Mouse (Mus musculus) midbrain, postnatal 0 days (tissue): ENCODE measurements at regions not wholly inside any gene's neighbourhood (a gene's known extent, or its start where the extent isn't known, plus 50 kb on each side); places are given as distances from the start of the nearest gene placed in this dataset.

Source experiments
- ATAC-seq: fragments of 200-750 bp; cut with Nextera tagmentation; 2 replicates; pipeline ENCODE4 v1.8.0; 2017; ENCODE audit warnings: moderate number of reproducible peaks, mild to moderate bottlenecking, moderate TSS enrichment, moderate library complexity; ENCODE audit not compliant: low FRiP score
- DNase-seq: peaks from one replicate; pipeline ENCODE4 v3.0.0-alpha.2; 2015; ENCODE audit warnings: low spot score
- H3K27ac ChIP-seq: fragments of 300-500 bp; sonication (generic); 2 replicates; pipeline ENCODE4 v1.5.1; 2014; ENCODE audit warnings: low read depth, mild to moderate bottlenecking, low read length, mixed read lengths
- H3K27me3 ChIP-seq: fragments of 300-500 bp; sonication (generic); 2 replicates; pipeline ENCODE4 v1.6.1; 2014; ENCODE audit warnings: low read length, control low read depth, mixed read lengths; ENCODE audit not compliant: insufficient read depth
- H3K36me3 ChIP-seq: fragments of 300-500 bp; sonication (generic); 2 replicates; pipeline ENCODE4 v1.6.1; 2014; ENCODE audit warnings: low read length, control low read depth, mixed read lengths; ENCODE audit not compliant: insufficient read depth
- H3K4me1 ChIP-seq: fragments of 300-500 bp; sonication (generic); 2 replicates; pipeline ENCODE4 v1.6.1; 2014; ENCODE audit warnings: mild to moderate bottlenecking, control low read depth, antibody characterized with exemption, low read length, mixed read lengths; ENCODE audit not compliant: insufficient read depth
- H3K4me2 ChIP-seq: fragments of 300-500 bp; sonication (generic); 2 replicates; pipeline ENCODE4 v1.6.1; 2014; ENCODE audit warnings: low read depth, mild to moderate bottlenecking, low read length, mixed read lengths; ENCODE audit not compliant: poor library complexity, severe bottlenecking
- H3K4me3 ChIP-seq: fragments of 300-500 bp; sonication (generic); 2 replicates; pipeline ENCODE4 v1.5.1; 2014; ENCODE audit warnings: low read depth, mild to moderate bottlenecking, low read length, moderate library complexity
- H3K9ac ChIP-seq: fragments of 300-500 bp; sonication (generic); replicated peaks from 2 replicates; pipeline ENCODE4 v1.6.1; 2014; ENCODE audit warnings: mild to moderate bottlenecking, low read length, moderate library complexity, mixed read lengths; ENCODE audit not compliant: poor library complexity, severe bottlenecking
- H3K9me3 ChIP-seq: fragments of 300-500 bp; sonication (generic); 2 replicates; pipeline ENCODE4 v1.6.1; 2016; ENCODE audit warnings: low read length, control low read depth
- CTCF ChIP-seq: IDR thresholded peaks from 2 replicates; pipeline ENCODE4 v1.5.1; 2016; ENCODE audit warnings: antibody characterized with exemption, mild to moderate bottlenecking
- WGBS: fragments of 180-500 bp; shearing (Covaris S2); extraction: QIAGEN DNeasy Blood & Tissue Kit; methylation state at CpG from one replicate; pipeline ENCODE4 v1.1.7; 2014; 5-methylcytosine and 5-hydroxymethylcytosine counted together

DNA sequence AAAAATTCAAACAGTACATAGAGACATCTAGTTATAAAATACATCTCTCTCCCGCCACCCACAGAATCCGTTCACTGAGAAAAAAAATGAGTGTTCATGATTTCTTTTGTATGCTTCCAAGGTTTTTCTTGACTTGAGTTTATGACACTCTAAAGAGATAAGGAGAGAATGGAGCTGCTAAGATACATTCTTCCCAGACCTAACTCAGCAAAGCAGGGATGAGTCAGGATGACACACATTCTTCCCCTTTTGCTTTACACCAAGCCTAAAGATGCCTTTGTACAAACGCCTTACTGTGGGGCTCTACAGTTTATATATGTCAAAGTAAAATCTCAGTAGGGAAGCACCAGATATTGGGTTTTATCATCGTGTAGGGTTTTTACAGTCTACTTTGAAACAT, 133.1 kb upstream of the Slc44a1 start:
- no peak overlapping the region for H3K4me3 ChIP-seq
- H3K4me2 ChIP-seq: no peak overlapping the region
- no peaks in the 10 kb centered on the region for H3K36me3 ChIP-seq
- WGBS: 71% methylated on average over 4 of the region's 4 CpGs
- no peak for TF ChIP-seq CTCF
- no peaks in the 10 kb centered on the region for H3K4me1 ChIP-seq
- no peak for ATAC-seq
- no peaks in the 10 kb centered on the region for H3K27me3 ChIP-seq
- DNase-seq: no peak
- H3K9ac ChIP-seq: no peak overlapping the region
- H3K9me3 ChIP-seq: no peaks in the 10 kb centered on the region
- no peak overlapping the region for H3K27ac ChIP-seq

DNA sequence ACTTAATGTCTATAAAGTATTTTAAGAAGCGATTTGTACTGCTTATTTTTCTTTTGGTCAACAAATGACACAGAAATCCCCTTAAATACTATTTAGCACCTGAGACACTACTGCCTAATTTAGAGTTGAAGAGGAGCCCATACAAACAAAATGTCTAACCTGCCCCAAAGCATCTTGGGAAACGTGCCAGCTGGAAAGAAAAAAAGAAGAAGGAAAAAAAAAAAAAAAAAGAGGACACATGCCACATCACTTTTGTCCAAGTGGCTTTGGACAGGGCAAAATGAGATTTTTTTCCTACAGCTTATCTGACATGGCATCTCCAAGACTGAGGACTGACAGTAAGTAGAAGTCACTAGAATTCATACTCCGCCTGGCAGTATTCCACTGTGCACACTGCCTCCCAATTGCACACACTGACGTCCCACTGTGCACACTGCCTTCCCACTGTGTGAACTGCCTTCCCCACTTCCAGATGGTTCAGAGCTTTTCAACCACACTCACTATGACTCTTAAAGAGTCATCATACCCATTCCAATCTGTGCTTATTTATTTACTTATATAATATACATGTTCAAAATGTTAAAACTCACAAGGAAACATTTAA, 135.3 kb upstream of the Slc44a1 start:
- H3K9ac ChIP-seq: no peak overlapping the region
- DNase-seq: no peak
- no peak for ATAC-seq
- no peaks in the 10 kb centered on the region for H3K27me3 ChIP-seq
- no peaks in the 10 kb centered on the region for H3K4me1 ChIP-seq
- 86% methylated on average over 4 of the region's 4 CpGs for WGBS
- H3K9me3 ChIP-seq: no peaks in the 10 kb centered on the region
- no peak overlapping the region for H3K4me3 ChIP-seq
- no peak for TF ChIP-seq CTCF
- no peak overlapping the region for H3K27ac ChIP-seq
- H3K36me3 ChIP-seq: no peaks in the 10 kb centered on the region
- no peak overlapping the region for H3K4me2 ChIP-seq

DNA sequence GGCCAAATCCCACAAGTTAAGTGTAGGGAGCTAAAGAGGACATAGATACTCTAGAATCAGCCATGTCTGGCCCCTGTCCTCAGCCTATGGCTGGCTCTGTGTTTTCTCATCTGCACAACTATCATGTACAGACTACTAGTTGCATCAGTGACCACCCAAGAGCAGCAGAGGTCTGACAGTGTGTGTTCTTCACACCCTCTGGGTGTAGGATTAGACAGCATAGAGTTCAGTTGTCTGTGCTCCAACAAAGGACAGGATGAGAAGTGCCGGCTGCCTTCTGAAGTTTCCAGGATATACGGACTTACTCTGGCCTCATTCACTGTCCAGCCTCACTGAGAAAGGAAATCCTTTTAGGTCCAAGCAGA, 135.9 kb upstream of the Slc44a1 start:
- ATAC-seq (no peak), DNase-seq (no peak)
- no peaks in the 10 kb centered on the region for H3K9me3 ChIP-seq
- H3K4me3 ChIP-seq: no peak overlapping the region
- H3K4me2 ChIP-seq: no peak overlapping the region
- H3K27me3 ChIP-seq: no peaks in the 10 kb centered on the region
- H3K27ac ChIP-seq: no peak overlapping the region
- TF ChIP-seq CTCF: no peak
- no peaks in the 10 kb centered on the region for H3K36me3 ChIP-seq
- H3K4me1 ChIP-seq: no peaks in the 10 kb centered on the region
- no peak overlapping the region for H3K9ac ChIP-seq
- WGBS: 81% methylated on average over 2 of the region's 2 CpGs

DNA sequence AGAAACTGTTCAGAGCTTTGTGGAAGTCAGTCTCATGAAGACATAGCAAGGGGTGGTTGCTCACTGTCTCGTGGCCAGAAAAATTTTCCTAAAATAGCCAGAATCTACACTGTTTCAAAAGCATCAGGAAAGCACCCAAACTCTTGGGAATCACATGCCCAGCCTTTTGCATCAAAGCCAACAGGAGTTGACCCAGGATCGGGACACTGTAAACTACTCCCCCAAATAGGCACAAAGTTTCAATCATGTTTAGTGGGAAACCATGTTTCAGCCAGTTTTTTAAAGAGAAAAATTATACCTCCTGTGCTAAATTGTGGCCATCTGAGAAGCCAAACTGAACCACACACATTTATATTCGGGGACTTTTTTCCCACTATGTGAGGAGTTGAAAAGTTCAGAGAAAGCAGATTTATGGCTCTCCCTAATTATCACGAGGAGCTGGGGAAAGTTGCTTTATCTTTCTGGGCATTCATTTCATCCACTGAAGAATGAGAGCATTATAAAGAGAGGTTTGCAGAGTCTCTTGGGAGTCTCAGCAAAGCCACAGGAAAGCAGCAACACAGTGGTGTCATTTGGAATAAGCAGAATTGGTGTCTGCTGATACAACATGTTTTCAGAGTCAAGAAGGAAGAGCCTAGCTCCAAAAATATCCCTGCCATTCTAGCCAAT, 136.5 kb upstream of the Slc44a1 start:
- Histone ChIP-seq H3K36me3 (no peaks in the 10 kb centered on the region), H3K27me3 (no peaks in the 10 kb centered on the region), H3K27ac (no peak overlapping the region), H3K4me1 (no peaks in the 10 kb centered on the region), H3K9ac (no peak overlapping the region), H3K9me3 (no peaks in the 10 kb centered on the region), H3K4me3 (no peak overlapping the region), H3K4me2 (no peak overlapping the region)
- 69% methylated on average over 4 of the region's 4 CpGs for WGBS
- TF ChIP-seq CTCF: no peak
- ATAC-seq: no peak
- DNase-seq: no peak

DNA sequence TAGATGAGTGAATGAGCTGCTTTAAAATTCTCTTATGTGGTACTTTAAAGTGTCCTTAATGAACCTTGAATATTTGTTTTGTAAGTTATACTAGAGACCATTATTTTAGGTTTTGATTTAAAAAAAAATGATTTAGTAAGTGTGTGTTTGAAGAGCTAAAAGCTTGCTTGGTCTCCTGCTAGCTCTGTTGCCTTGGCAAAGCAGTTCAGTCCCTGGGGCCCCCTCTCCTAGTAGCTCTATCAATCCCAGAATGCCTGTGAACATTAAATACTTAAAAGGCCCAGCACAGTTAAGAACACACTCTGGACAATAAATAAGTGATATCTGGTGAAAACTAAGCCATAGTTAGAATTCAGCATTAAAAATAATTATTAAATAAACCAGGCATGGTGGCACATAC, 138.3 kb upstream of the Abca1 start:
- no peak overlapping the region for H3K4me2 ChIP-seq
- H3K4me1 ChIP-seq: no peaks in the 10 kb centered on the region
- H3K4me3 ChIP-seq: no peak overlapping the region
- no peak overlapping the region for H3K9ac ChIP-seq
- H3K27me3 ChIP-seq: no peaks in the 10 kb centered on the region
- H3K9me3 ChIP-seq: no peaks in the 10 kb centered on the region
- no peak for ATAC-seq
- TF ChIP-seq CTCF: no peak
- no peak overlapping the region for H3K27ac ChIP-seq
- DNase-seq: no peak
- H3K36me3 ChIP-seq: no peaks in the 10 kb centered on the region

DNA sequence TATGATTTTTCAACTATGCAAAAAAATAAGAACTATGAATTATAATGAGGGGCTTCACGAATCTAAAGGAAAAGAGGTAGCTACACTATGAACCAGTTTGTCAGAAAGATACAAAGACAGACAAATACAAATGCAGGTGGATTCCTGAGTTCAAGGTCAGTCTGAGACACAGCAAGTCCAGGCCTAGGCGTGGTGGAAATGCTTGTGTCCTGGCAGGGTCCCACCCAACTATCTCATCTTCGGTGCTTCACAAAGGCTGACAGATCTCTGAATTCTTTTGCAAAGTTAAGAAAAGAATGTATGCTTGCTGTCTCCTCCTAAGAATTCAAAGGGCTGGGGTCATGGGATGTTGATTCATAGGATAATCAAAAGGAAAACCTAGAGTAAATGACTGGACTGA, 132.9 kb upstream of the Abca1 start:
- H3K9me3 ChIP-seq: no peaks in the 10 kb centered on the region
- H3K4me1 ChIP-seq: no peaks in the 10 kb centered on the region
- H3K27ac ChIP-seq: no peak overlapping the region
- WGBS: 92% methylated on average over 3 of the region's 3 CpGs
- H3K4me2 ChIP-seq: no peak overlapping the region
- no peak overlapping the region for H3K4me3 ChIP-seq
- no peaks in the 10 kb centered on the region for H3K27me3 ChIP-seq
- DNase-seq (no peak), ATAC-seq (no peak)
- no peaks in the 10 kb centered on the region for H3K36me3 ChIP-seq
- no peak for TF ChIP-seq CTCF
- H3K9ac ChIP-seq: no peak overlapping the region
